Mouse (Mus musculus) mature B cell (primary cell): ENCODE measurements around the gene Rad17.

Experiments
- in situ Hi-C: fragments of 300-500 bp; cut with MboI; formaldehyde crosslinking; loops from 2 replicates; pipeline ENCODE4 v1.14.3; 2019

The Rad17 gene

DNA sequence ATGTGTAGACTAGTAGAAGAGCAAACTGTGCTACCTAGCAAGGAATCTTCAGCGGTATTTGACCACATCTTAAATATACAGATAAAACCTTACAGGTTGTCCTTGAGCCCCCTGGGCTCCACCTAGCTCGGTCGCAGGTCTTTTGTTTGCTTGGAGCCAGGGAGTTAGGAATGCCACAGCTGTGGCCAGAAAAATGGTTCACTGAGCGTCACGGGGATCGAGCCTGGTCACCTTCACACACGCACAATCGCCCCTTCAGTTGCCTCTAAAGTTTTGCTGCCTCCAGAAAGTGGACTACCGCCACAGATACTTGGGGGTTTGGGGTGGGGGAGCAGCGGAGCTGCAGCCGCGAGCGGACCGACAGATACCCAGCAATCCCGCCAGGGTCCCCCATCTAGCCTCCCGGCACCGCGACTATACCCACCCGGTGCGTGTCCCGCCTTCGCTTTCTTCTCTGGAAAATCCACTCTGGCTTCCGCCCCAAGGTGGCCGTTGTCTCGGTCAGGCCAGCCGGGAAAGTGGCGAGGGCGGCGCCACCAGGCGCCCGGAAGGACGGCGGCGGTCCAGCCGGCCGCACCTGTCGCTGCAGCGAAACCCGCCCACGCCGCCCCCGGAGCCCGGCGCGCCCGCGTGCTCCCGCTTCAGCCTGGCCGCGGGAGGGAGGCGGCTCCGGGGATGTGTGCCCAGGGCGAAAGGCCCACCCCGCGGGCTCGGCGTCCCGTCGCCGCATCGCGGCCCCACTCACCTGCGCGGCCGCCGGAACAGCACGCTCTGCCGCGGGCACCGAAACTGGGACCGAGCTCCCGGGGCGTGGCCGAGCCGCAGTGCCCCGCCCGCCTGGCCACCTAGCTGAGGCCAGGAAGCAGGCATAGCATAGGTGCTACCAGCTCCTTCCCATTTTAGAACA, 34.4 kb downstream of the Rad17 start, which contains the start of gene Marveld2:
Gene Marveld2, minus strand, starts transcription at position 791 of the 907 bp plus-strand sequence.
- in situ Hi-C loops = no loop called here

DNA sequence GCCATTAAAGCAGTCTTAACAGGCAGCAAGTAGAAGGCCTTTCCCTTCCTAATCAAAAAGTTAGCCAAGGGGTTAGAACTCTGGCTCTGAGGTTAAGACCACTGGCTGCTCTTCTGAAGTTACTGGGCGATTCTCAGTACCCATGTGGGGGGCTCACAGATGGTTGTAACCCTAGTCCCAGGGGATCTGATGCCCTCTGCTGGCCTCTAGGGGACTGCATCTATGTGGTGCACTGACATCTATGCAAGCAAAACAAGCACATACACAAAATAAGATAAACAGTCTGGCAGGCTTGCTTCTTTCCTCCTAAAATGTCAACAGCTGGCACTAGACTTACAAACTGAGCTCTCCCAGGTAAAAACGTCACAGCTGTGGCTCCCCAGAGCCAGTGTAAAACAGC, 37.9 kb downstream of the Rad17 start:
- in situ Hi-C loops = no loop called here

DNA sequence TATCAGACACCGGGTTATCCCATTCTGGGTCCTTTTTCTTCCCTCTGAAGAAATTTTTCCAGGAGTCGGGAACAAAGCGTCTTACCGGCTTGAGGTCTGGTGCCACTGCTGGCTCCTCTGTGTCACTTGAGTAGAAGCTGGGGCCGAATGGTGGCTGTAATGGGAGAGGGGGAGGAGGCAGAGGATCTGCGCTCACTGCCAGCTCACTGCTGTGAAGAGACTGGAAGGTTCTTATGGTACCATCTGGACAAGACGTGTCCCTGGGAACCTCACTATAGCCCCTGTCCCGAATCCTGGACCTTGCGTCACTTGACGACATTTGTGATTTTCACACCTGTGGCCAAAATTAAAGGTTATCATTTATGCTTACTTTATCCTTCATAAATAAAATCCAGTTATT, 38.6 kb downstream of the Rad17 start:
- in situ Hi-C loops = no loop called here

DNA sequence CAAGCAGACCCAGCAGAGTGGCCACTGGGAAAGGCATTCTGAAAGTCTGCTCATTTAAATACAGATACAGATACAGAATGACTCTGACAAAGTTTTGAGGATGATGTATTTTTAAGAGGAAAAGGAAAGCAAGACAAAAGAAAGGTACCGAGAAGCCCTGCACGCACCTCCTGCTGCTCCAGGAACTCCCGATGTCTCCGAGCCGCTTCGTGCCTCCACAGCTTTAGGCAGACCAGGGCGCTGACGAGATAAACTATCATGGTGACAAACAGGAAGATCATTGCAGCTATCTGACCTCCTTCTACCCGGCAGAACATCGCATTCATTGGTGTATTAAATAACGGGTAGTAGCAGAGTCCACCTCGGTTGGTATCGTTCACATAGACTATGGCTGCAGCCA, 39.6 kb downstream of the Rad17 start:
- in situ Hi-C loops = no loop called here

DNA sequence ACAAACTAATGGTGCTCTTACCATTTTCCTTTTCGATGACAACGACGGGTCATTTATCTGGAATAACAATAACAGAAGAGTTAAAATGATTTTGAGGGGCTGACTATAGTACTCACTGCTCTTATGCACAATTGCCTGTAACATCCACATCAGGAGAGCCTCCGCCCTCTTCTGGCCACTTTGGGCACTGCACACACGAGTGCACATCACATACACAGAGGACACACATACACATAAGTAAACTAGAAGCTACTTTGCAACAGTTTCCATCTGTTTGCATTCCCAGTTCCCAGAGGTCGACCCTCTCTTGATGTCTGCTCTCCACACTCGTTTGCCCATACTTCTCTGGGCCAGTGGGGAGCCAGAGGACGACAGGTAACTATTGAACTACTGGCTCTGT, 43.1 kb downstream of the Rad17 start:
- in situ Hi-C loops = no loop called here

DNA sequence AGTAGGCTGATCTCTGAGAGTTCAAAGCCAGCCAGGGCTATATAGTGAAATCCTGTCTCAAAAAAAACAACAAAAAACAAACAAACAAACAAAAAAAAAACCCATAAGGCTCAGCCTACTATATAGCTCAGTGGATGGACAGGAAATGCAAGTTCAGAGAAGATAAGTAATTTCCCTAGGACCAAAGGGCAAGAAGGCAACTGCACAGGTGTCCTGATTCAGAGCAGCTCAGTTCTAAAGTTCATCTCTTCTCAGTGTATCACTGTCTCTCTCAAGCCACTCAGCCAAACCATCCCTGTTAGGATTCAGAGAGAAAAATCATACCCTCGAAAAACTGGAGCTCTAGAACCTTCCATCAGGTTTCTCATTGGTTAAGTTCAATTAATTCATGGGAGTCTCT, 45.0 kb downstream of the Rad17 start:
- in situ Hi-C loops = no loop called here

DNA sequence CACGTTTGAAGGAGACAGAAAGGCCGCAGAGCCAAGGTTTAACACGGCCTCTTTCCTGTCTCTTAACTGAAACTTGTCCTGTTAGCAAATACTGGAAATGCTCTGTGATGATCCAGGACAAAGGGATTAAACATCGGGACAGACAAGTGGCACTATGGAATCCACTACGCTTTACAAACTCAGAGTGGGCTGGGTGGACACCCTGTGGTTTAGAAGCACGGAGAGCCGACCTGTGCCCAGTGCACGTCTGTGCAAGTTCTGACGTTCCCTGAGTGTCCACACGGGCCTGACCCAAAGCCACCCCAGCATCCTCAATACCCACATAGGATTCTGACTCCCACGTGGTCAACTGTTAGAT, 47.1 kb downstream of the Rad17 start:
- in situ Hi-C loops = no loop called here

DNA sequence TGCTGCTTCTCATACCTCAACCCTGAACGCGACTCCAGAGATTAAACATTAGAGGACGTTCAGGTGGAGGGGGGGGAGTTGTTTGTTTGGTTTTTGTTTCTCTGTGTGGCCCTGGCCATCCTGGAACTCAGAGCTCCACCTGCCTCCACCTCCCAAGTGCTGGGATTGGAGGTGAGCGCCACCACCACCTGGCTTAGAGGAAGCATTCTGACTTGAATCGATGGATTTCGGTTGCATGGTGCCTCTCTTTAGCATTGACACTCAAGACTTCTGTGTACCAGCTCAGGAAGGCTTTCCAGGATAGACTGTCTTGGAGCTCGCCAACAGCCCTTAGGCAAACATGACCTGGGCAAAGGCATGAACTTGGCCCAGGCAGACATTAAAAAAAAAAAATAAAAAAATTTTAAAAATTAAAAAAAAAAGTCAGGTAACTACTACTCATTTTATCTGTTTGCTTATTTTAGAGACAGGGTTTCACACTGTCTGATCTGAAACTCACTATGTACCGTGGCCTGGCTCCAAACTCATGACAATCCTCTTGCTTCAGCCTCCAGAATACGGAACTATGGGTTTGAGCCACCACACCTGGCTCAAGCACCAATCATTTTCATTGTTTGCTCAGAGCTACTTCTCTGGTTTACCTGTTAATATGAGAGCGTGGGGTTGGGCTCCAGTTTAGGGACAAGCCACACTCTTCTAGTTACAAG, 47.7 kb downstream of the Rad17 start:
- in situ Hi-C loops = no loop called here

DNA sequence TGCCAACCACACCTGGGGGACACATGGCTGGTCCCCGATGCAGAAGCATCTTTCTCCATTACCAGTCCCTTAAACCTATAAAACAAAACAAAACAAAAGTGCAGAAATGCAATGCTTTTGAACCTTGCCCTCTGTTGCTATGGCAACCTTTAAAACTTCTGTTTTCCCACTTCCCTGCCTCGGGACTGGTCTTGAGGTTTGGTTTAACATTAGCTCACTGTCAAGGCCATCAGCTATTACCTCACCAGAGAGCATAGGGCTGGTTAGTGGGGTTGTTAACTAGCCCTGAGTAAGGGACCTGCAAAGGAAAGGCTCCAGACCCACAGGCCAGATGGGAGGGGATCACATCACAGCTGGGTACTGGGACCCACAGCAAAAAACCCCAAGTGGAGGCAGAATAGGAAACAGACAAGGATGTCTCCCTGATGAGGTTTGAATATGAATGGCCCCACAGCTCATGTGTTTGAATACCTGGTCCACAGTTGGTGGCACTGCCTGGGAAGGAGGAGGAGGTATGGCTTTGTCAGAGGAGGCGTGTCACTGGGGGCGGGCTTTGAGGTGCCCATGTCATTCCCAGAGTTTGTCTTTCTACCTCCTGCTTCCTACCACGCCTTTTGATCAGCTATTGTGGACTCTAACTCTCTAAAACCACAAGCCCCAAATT, 48.5 kb downstream of the Rad17 start:
- in situ Hi-C loops = no loop called here

DNA sequence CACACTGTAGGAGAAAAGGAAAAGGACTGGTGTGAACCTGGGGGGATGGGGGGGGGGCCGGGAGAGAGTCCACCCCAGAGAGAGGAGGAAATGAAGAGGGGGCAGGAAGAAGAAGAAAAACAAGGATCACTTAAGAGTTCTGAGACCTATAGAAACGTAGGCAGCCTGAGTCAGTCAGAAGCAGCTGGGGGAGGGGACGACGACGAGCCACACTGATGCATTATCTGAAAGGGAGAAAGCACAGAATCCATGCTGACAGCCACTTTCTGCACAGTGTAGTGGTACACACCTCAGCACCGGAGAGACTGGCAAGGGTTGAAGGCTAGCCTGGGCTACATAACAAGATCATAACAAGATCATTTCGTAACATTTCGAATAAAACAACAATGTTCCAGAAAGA, 49.8 kb downstream of the Rad17 start:
- in situ Hi-C loops = no loop called here

DNA sequence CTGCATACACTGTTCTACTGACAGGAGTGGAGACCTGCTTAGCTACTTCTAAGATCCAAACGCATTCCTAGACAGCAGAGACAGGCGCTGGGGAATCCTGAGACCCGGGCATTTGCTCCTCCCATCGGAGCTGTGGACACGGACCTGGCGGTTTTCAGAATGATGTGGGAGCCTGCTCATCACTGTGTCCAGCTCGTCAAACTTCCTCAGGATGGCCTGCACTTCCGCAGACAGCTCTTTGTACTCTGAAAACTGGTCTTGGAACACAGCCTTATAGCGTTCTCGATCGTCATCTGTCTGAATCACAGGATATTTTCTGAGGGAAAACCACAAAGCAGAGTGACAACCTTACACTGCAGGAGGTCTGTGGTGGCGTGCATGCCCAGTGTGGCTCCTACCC, 50.5 kb downstream of the Rad17 start:
- in situ Hi-C loops = no loop called here

DNA sequence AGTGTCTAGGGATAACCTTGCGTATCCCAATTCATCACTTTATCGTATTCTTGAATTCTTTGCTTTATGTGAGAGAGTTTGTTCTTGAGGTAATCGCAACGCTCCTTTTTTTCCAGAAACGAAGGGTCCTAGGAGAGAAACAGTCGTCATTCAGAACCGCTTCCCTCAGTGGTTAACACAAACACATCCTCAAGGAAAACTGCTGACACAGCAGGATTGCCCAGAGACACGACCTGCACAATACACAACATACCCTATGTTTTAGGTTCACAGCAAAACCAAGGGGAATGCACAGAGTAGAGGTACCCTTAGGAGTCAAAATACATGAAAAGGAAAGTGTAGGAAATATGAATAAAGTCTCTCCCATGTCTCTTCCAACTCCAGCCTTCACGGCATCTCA, 53.6 kb downstream of the Rad17 start:
- in situ Hi-C loops = no loop called here

DNA sequence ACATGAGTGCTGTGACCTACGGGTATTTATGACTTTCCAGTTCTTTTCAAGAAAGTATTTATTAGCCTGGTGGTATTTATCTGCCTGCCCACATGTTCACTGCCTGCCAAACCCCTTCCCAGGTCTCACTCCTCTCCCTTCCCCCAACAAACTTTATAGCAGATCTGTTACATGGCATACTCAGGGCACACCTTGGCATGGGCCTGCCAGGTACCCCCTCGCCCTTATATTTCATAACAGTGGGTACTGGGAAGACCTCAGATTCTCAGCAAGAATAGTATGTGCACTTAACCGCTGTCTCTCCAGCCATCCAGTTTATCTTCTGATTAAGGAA, 55.3 kb downstream of the Rad17 start:
- in situ Hi-C loops = no loop called here

DNA sequence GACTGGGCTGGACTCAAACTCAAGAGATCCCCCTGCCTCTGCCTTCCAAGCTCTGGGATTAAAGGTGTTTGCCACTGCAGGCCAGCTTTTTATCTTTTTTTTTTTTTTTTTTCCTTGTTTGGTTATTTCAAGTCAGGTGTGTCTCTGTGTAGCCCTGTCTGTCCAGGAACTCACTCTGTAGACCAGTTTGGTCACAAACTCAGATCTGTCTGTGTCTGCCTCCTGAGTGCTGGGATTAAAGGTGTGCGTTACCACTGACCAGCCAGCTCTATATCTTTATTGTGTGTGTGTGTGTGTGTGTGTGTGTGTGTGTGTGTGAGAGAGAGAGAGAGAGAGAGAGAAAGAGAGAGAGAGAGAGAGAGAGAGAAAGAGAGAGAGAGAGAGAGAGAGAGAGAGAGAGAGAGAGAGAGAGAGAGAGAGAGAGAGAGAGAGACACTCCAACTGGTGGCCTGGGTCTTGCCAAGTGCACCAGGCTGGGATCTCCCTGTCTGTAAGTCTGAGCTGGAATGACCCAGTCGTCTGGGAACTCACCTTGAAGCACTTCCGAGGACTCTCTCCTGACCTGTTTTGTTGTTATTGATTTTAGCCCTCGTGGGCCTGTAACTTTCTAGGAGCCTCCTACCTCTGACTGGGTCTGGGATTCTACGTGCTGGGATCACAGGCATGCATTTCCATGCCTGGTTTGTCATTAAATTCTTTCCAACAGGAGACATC, 55.9 kb downstream of the Rad17 start:
- in situ Hi-C loops = no loop called here

DNA sequence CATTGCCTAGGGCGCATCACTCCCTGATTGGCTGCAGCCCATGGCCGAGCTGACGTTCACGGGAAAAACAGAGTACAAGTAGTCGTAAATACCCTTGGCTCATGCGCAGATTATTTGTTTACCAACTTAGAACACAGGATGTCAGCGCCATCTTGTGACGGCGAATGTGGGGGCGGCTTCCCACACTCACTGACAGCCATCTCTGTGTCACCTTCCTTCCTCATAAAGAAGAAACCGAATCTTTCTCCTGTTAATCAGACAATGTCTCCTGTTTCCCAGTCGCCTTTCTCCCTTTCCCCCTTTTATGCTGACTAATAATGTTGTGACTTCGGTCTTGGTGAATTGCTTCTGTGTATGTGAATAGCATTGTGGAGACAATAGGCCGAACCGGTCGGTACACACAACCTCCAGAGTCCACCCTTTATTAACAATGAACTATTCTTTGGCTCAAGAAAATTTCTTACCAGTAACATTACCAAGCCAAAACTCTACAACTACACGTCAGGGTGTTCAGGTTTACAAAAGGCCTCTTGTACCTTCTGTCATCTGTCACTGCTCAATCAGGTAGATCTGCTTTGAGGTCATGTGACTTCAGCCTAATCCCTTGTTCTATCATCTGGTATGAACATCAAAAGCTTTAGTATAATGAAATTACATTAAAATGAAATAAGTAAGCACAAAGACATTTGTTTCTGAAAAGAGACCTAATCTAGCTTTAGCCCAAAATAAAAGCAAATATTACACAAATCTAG, 56.6 kb downstream of the Rad17 start:
- in situ Hi-C loops = no loop called here

DNA sequence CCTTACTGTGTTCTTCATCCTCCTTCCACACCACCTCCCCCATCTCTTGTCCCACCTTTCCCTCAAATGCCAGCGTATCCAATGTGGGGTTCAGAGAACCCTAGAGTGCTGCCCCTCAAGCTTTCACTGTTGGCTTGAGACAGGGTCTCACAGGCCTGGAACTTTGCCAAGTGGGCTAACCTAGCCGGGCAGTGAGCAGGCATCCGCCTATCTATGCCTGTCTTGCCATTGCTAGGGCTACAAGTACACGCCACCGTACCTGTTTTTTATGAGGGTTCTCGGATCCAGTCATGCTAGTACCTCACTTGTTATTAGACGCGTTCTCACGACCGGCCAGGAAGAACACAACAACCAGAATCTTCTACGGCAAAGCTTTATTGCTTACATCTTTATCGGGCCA, 62.2 kb downstream of the Rad17 start:
- in situ Hi-C loops = no loop called here

DNA sequence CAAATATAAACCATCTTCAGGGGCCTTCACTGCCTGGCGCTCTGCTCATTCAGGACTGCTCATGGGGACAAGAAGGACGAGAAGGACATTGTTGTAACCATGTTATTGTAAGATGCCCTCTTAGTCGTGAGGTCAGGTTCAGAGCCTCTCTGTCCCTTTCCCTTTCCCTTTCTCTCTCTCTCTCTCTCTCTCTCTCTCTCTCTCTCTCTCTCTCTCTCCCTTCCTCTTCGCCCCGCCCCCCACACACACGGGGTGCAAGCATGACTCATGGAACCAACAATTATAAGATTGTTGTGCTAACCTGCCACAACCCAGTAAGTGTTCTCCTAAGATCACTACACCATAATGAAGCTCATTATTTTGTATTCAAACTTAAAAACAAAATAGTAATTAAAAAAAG, 68.7 kb downstream of the Rad17 start:
- in situ Hi-C loops = no loop called here

DNA sequence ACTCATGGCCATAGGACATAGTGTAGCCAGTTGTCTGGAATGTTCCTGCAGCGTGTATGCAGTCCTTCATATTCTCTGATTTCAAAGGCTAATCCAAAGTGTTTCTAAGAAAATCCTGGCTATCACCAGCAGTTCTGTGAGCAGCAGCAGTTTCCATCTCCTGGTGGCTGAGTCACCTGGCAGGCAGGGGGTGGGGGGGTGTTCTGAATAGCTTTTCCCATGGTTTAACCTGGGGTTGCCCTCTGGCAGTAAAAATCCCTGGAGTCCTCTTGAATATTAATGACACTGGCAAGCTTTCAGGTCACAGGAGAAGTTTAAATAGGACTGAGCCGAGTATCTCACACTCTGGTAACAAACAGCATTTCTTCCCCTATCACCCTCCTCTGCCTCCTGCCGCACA, 69.2 kb downstream of the Rad17 start:
- in situ Hi-C loops = no loop called here

DNA sequence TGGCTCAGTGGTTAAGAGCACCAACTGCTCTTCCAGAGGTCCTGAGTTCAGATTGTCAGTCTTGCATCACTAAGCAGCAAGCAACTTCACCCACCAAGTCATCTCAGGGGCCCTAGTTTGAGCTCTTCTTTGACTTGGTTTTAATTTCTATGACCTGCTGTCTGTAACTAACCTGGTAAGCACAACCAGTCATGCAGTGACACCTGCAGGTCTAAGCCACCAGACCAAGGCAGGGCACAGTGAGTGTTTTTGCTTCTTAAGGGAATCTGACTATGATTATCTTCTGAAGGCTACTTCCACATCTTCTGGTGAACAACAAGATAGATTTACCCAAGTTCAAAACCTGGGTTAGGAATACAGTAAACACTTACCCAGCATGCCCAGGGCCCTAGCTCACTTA, 70.9 kb downstream of the Rad17 start:
- in situ Hi-C loops = no loop called here

DNA sequence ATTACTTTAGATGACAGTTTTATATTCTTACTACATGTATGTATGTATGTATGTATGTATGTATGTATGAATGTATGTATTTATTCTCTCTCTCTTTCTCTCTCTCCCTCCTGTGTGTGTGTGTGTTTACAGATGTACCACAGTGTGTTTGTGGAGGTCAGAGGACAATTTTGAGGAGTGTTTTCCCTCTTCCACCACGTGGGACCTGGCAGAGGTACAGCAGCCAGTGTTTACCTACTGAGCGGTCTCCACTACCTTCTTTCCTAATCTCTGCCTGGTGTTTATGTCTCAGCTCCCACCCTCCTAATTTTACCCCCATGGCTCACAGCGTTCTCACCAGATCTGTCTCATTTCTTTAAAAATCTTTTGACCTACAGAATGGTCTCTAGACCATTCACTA, 71.6 kb downstream of the Rad17 start:
- in situ Hi-C loops = no loop called here

DNA sequence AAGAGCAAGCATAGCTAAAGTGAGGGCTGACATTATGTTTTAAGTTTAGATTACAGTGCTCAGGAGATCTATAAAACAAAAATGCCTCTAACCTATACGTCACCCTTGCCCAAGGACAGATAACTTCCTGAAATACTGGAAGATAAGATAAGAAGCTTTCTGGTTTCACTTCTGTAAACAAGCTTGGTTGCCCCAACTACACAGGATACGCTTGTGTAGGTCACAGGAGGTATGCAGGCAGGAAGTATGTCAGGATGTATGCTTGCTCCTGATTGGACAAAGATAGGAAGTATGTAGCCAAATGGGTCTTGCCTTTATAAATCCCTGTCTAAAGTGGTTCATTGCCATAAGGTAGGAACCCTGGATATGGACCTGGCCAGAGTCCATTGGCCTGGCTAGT, 74.9 kb downstream of the Rad17 start:
- in situ Hi-C loops = no loop called here

DNA sequence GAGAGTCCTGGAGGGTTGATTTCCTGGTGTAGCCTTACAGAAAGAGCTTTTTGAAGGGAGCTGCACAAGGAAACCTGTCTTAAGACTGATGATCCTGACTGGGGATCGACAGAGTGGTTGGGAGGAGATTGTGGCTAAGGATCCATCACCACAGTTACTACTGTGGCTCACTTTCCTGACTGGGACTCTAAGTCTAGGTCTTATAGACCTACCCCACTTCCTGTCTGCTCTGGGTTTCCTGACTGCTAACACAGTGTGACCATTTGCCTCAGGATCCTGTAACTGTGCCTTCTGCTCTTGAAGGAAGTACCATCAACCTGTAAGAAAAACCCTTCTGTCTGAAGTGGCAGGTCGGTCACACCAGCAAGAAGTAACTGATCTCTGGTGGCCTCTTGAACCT, 80.1 kb downstream of the Rad17 start:
- in situ Hi-C loops = no loop called here
